Mouse (Mus musculus) megakaryocyte-erythroid progenitor cell, adult 5-6 weeks (primary cell): Measurements from ENCODE around the gene Pcyt2. TPM values are rescaled to one million over a fixed set of nuclear protein-coding genes. Genes with fewer than 3 reads are reported as not detected.
"Not testable (repeated sequence)": the region's sequence is repeated elsewhere in the genome, so short reads cannot be mapped to it uniquely, and the experiment has no call there.

Experiments used
- ATAC-seq: replicated peaks from 2 replicates; pipeline ENCODE4 v1.8.0; 2016; ENCODE audit warnings: mild to moderate bottlenecking, inconsistent platforms; ENCODE audit not compliant: severe bottlenecking, poor library complexity, low FRiP score, low TSS enrichment
- total RNA-seq, 2 experiments: library from RNA; stranded (forward) in 1 of 2; stranded (reverse) in 1 of 2; fragments of 200-1000, 215-1000 nt in 1 of 2; fragments of >200 nt in 1 of 2; fragmentation: Nextera tagmentation in 1 of 2; gene quantifications; 2 replicates each; pipeline ENCODE4 v1.2.3; 2014 to 2017

Gene Pcyt2
- total RNA-seq, 2 experiments from 2014 or later, result 29.6 to 74.6 TPM

- ATAC-seq, result peak; percentile 80
These were observed 29.2 kb downstream of the Pcyt2 start for GRCm38 (mm10) chr11:120588531-120588930.

- ATAC-seq, result no peak
These were observed 33.8 kb downstream of the Pcyt2 start for GRCm38 (mm10) chr11:120583937-120584336.

GRCm38 (mm10) chr11:120582982-120583293 lies 34.8 kb downstream of the Pcyt2 start:
- not testable (repeated sequence) for ATAC-seq

GRCm38 (mm10) chr11:120582268-120582981 lies 35.3 kb downstream of the Pcyt2 start:
- ATAC-seq, result 0 out of 2 replicates have a peak, but pooled peaks have one; percentile 16

- peak; percentile 39 for ATAC-seq
These were observed 36.1 kb downstream of the Pcyt2 start, which contains the start of gene Arhgdia for GRCm38 (mm10) chr11:120581490-120582267. Arhgdia (minus strand) TSS chr11:120581624.

- ATAC-seq, result no peak
These were observed 36.8 kb downstream of the Pcyt2 start for GRCm38 (mm10) chr11:120580871-120581331.

GRCm38 (mm10) chr11:120580190-120580589 lies 37.5 kb downstream of the Pcyt2 start:
- no peak; the same call in 1 of the 2 replicates for ATAC-seq

GRCm38 (mm10) chr11:120579316-120580107 lies 38.2 kb downstream of the Pcyt2 start:
- ATAC-seq, result no peak

GRCm38 (mm10) chr11:120578694-120579243 lies 39.0 kb downstream of the Pcyt2 start:
- ATAC-seq, result no peak

GRCm38 (mm10) chr11:120578024-120578693 lies 39.6 kb downstream of the Pcyt2 start:
- no peak for ATAC-seq

GRCm38 (mm10) chr11:120577211-120578023 lies 40.3 kb downstream of the Pcyt2 start:
- ATAC-seq, result no peak

- no peak for ATAC-seq
These were observed 41.3 kb downstream of the Pcyt2 start for GRCm38 (mm10) chr11:120576365-120576981.

GRCm38 (mm10) chr11:120575940-120576339 lies 41.8 kb downstream of the Pcyt2 start:
- ATAC-seq, result no peak

- ATAC-seq, result no peak
These were observed 42.7 kb downstream of the Pcyt2 start for GRCm38 (mm10) chr11:120575046-120575445.

GRCm38 (mm10) chr11:120574278-120574600 lies 43.5 kb downstream of the Pcyt2 start:
- ATAC-seq, result no peak

GRCm38 (mm10) chr11:120573585-120574277 lies 44.0 kb downstream of the Pcyt2 start:
- no peak for ATAC-seq
